Mouse (Mus musculus): ENCODE data around the gene Hspa4. TPM values are rescaled to one million over a fixed set of nuclear protein-coding genes. Genes with fewer than 3 reads are reported as not detected.
"Not testable (repeated sequence)": the region's sequence is repeated elsewhere in the genome, so short reads cannot be mapped to it uniquely, and the experiment has no call there.

Gene Hspa4
- polyA plus RNA-seq, 1 experiment from 2014 or later, result 33.7 TPM

DNA sequence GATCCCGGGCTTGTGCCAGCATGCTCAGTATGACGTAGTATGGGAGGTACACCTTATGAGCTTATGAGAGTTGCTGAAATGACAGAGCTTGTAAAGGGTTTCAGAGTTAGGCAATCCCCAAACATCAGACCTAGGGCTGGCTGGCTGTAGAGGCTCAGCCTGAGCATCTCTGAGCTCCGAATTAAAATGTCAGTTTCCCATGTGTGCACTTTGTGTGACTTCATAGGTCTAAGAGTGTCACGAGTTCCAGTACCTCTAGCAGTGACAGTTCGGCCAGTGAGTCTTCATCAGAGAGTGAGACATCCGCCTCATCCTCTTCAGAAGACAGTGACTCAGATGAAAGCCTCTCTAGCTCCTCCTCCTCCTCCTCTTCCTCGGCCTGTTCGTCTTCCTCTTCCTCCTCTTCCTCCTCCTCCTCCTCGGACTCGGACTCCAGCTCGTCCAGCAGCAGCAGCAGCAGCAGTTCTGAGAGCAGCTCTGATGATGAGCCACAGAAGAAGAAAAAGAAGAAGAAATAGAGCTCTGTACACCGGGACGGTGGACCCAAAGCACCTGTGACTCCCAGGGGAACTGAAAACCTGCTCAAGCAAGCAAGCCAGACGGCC, 31.9 kb upstream of the Hspa4 start:
- H3K4me3 ChIP-seq (ENCODE audit: low read depth, low read length), result no peak overlapping the region
- H3K9me3 ChIP-seq (replicated peaks; ENCODE audit: control insufficient read depth, low read length), result no peaks in the 10 kb centered on the region
- H3K27ac ChIP-seq (ENCODE audit: low read length), result no peak overlapping the region
- H3K36me3 ChIP-seq (ENCODE audit: control insufficient read depth, insufficient read depth), result peaks cover 13% of the 10 kb centered on the region
- 70% methylated on average over 14 of the region's 14 CpGs for WGBS (ENCODE audit: insufficient replicate concordance)
- H3K27me3 ChIP-seq (ENCODE audit: control insufficient read depth, insufficient read depth, low read depth, low read length), result no peaks in the 10 kb centered on the region
- no peak overlapping the region for H3K4me2 ChIP-seq (ENCODE audit: low read depth, low read length)
- no peak overlapping the region for H3K9ac ChIP-seq (ENCODE audit: low read depth, low read length)
- no peaks in the 10 kb centered on the region; the same call in 1 of the 2 replicates for H3K4me1 ChIP-seq (ENCODE audit: control insufficient read depth, low read depth, low read length)
- ATAC-seq (ENCODE audit: low read depth), result no peak

DNA sequence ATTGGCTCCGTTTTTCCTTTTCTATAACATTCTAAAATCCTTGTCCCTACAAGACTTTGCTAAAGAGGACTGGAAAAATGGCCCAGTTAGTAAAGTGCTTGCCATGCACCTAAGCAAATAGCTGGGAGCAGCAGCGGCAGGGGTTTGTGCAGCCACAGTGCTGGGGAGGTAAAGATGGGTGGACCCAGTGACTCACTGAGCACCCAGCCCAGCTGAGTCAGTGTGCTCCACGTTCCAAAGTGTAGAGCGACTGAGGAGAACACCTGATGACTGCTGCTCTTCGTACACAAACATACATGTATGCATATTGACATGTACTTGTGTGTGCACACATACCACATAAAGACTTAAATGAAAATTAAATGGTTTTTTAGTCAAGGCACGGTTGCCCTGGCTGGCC, 30.9 kb upstream of the Hspa4 start:
- Histone ChIP-seq H3K27ac (ENCODE audit: low read length) (no peak overlapping the region), H3K4me3 (ENCODE audit: low read depth, low read length) (no peak overlapping the region), H3K4me1 (ENCODE audit: control insufficient read depth, low read depth, low read length) (no peaks in the 10 kb centered on the region; the same call in 1 of the 2 replicates), H3K36me3 (ENCODE audit: control insufficient read depth, insufficient read depth) (peaks cover 14% of the 10 kb centered on the region), H3K27me3 (ENCODE audit: control insufficient read depth, insufficient read depth, low read depth, low read length) (no peaks in the 10 kb centered on the region), H3K9me3 (replicated peaks; ENCODE audit: control insufficient read depth, low read length) (no peaks in the 10 kb centered on the region), H3K9ac (ENCODE audit: low read depth, low read length) (no peak overlapping the region), H3K4me2 (ENCODE audit: low read depth, low read length) (no peak overlapping the region)
- ATAC-seq (ENCODE audit: low read depth), result no peak
- WGBS (ENCODE audit: insufficient replicate concordance), result 77% methylated on average over 6 of the region's 6 CpGs

DNA sequence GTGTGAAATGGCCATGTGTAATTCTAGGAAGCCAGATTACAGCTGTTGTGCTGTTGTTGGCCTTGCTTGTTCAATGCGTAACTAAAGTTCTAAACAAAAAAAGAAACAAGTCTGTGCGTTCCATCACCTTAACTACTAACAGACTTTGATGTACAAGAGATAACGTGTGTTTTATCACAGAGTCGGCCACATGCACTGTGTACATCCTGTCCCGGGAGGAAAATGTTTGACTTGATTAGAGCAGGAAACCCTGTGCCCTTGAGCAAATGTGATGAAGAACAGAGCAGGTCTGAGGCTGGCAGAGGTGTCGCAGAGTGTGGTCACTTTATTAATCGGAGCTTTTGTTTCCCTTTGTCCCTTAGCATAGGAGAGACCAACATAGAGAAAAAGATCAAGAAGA, 30.1 kb upstream of the Hspa4 start:
- no peaks in the 10 kb centered on the region for H3K27me3 ChIP-seq (ENCODE audit: control insufficient read depth, insufficient read depth, low read depth, low read length)
- H3K36me3 ChIP-seq (ENCODE audit: control insufficient read depth, insufficient read depth), result peaks cover 14% of the 10 kb centered on the region
- peaks cover 4% of the 10 kb centered on the region for H3K4me1 ChIP-seq (ENCODE audit: control insufficient read depth, low read depth, low read length)
- H3K9me3 ChIP-seq (replicated peaks; ENCODE audit: control insufficient read depth, low read length), result no peaks in the 10 kb centered on the region
- H3K9ac ChIP-seq (ENCODE audit: low read depth, low read length), result no peak overlapping the region
- H3K4me2 ChIP-seq (ENCODE audit: low read depth, low read length), result no peak overlapping the region
- H3K27ac ChIP-seq (ENCODE audit: low read length), result no peak overlapping the region
- no peak overlapping the region for H3K4me3 ChIP-seq (ENCODE audit: low read depth, low read length)
- 41% methylated on average over 7 of the region's 7 CpGs for WGBS (ENCODE audit: insufficient replicate concordance)
- ATAC-seq (ENCODE audit: low read depth), result no peak

DNA sequence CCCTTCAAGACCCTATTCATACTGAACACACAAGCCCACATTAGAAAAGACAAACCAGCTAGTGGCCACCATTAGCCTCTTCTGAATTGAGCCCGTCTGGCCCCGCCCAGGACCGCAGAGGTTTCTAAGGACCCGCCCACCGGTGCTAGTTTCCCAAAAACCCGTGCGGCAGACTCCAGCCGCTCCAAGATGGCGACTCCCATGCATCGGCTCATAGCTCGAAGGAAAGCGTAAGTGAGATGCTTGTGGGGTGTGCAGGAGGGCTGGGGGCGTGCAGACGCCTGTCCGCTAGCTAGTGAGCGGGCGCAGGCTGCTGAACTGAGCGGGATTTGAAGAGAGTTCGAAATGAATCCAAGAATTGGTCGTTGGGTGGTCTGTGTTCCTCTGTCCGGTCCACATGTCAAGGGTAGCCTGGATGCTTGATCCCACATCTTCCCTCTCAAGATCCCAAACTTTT, 24.3 kb upstream of the Hspa4 start, which contains the start of gene Zcchc10:
Gene Zcchc10 (plus strand): TSS at position 168 of the 457 bp plus-strand sequence.
- no peaks in the 10 kb centered on the region for H3K27me3 ChIP-seq (ENCODE audit: control insufficient read depth, insufficient read depth, low read depth, low read length)
- H3K36me3 ChIP-seq (ENCODE audit: control insufficient read depth, insufficient read depth), result peaks cover 12% of the 10 kb centered on the region
- peak within 1 kb of the TSS; percentile 86 for H3K4me2 ChIP-seq (ENCODE audit: low read depth, low read length)
- peak within 1 kb of the TSS; percentile 84 for H3K9ac ChIP-seq (ENCODE audit: low read depth, low read length)
- WGBS (ENCODE audit: insufficient replicate concordance), result under 1% methylated on average over 21 of the region's 21 CpGs
- peak; percentile 97 for ATAC-seq (ENCODE audit: low read depth)
- no peak within 1 kb of the TSS for H3K27ac ChIP-seq (ENCODE audit: low read length)
- peak within 1 kb of the TSS; percentile 84 for H3K4me3 ChIP-seq (ENCODE audit: low read depth, low read length)
- H3K4me1 ChIP-seq (ENCODE audit: control insufficient read depth, low read depth, low read length), result peaks cover 11% of the 10 kb centered on the region
- no peaks in the 10 kb centered on the region for H3K9me3 ChIP-seq (replicated peaks; ENCODE audit: control insufficient read depth, low read length)

DNA sequence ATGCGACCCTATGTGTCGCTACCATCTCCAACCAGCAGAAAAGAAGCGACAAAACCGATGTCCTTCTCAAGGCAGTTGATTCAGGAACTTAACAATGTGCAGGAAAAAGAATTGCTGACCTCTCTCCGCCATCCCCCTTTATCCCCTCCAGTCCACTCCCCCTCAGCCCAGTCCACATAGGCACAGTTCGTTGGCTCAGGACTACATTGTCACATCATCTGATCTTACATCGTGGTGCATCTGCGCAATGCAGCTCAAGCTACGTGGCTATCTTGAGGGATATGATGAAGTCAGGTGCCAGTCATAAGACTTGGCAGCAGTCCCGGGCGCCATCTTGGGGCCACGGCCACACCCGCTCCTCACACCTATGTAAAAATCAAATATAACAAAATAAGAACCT, 19.6 kb upstream of the Hspa4 start:
- 72% methylated on average over 13 of the region's 13 CpGs for WGBS (ENCODE audit: insufficient replicate concordance)
- not testable (repeated sequence) for H3K27ac ChIP-seq (ENCODE audit: low read length); H3K9ac ChIP-seq (ENCODE audit: low read depth, low read length); ATAC-seq (ENCODE audit: low read depth); H3K9me3 ChIP-seq (replicated peaks; ENCODE audit: control insufficient read depth, low read length); H3K4me1 ChIP-seq (ENCODE audit: control insufficient read depth, low read depth, low read length); H3K27me3 ChIP-seq (ENCODE audit: control insufficient read depth, insufficient read depth, low read depth, low read length); H3K4me3 ChIP-seq (ENCODE audit: low read depth, low read length); H3K4me2 ChIP-seq (ENCODE audit: low read depth, low read length); H3K36me3 ChIP-seq (ENCODE audit: control insufficient read depth, insufficient read depth)

DNA sequence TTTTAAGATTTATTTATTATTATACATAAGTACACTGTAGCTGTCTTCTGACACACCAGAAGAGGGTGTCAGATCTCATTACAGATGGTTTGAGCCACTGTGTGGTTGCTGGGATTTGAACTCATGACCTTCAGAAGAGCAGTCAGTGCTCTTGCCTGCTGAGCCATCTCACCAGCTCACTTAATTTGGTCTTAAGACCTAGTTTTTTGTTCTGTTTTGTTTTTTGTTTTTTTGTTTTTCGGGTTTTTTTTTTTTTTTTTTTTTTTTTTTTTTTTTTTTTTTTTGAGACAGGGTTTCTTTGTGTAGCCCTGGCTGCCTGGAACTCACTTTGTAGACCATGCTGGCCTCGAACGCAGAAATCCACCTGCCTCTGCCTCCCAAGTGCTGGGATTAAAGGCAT, 18.3 kb upstream of the Hspa4 start:
- H3K9me3 ChIP-seq (replicated peaks; ENCODE audit: control insufficient read depth, low read length); H3K9ac ChIP-seq (ENCODE audit: low read depth, low read length); H3K4me1 ChIP-seq (ENCODE audit: control insufficient read depth, low read depth, low read length); H3K36me3 ChIP-seq (ENCODE audit: control insufficient read depth, insufficient read depth); H3K27me3 ChIP-seq (ENCODE audit: control insufficient read depth, insufficient read depth, low read depth, low read length); H3K4me2 ChIP-seq (ENCODE audit: low read depth, low read length); H3K27ac ChIP-seq (ENCODE audit: low read length); H3K4me3 ChIP-seq (ENCODE audit: low read depth, low read length); ATAC-seq (ENCODE audit: low read depth): not testable (repeated sequence)
- WGBS (ENCODE audit: insufficient replicate concordance), result 50% methylated on average over 3 of the region's 3 CpGs

DNA sequence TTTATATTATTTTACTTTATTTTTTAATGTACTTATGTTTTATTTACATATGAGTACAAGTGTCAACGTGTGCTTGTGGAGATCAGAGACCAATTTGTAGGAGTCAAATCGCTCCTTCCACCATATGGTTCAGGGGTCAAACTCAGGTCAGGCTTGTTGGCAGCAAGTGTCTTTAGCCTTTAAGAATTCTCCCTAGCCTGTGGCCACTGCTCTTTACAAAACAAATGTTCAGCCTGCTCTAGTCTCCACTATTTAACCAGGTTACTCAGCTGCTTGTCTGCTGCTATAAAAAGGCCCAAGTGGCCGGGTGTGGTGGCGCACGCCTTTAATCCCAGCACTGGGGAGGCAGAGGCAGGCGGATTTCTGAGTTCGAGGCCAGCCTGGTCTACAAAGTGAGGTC, 17.8 kb upstream of the Hspa4 start:
- Histone ChIP-seq H3K9ac (ENCODE audit: low read depth, low read length) (no peak overlapping the region), H3K4me3 (ENCODE audit: low read depth, low read length) (no peak overlapping the region), H3K4me1 (ENCODE audit: control insufficient read depth, low read depth, low read length) (no peaks in the 10 kb centered on the region; the same call in 1 of the 2 replicates), H3K4me2 (ENCODE audit: low read depth, low read length) (no peak overlapping the region), H3K36me3 (ENCODE audit: control insufficient read depth, insufficient read depth) (no peaks in the 10 kb centered on the region), H3K9me3 (replicated peaks; ENCODE audit: control insufficient read depth, low read length) (no peaks in the 10 kb centered on the region), H3K27me3 (ENCODE audit: control insufficient read depth, insufficient read depth, low read depth, low read length) (no peaks in the 10 kb centered on the region), H3K27ac (ENCODE audit: low read length) (no peak overlapping the region)
- WGBS (ENCODE audit: insufficient replicate concordance), result 77% methylated on average over 7 of the region's 7 CpGs
- no peak for ATAC-seq (ENCODE audit: low read depth)

DNA sequence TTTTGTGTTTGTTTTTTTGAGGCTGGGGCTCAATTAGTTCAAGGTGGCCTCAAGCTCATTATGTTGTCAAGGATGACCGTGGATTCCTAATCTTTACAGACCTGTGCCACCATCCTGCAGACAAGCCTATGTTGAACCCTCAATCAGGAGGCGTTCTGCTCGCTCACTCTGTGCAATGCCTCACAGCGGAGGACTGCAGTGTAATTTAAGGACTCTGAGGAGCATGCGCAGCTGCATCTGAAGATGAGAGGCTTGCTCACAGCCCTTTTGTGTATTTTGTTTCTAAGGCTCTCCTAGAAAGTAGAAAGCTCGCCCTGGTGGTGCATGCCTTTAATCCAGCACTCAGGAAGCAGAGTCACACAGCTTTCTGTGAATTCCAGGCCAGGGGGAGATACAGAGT, 16.7 kb upstream of the Hspa4 start:
- Histone ChIP-seq H3K4me3 (ENCODE audit: low read depth, low read length) (no peak overlapping the region), H3K27me3 (ENCODE audit: control insufficient read depth, insufficient read depth, low read depth, low read length) (no peaks in the 10 kb centered on the region), H3K9ac (ENCODE audit: low read depth, low read length) (no peak overlapping the region), H3K9me3 (replicated peaks; ENCODE audit: control insufficient read depth, low read length) (no peaks in the 10 kb centered on the region), H3K27ac (ENCODE audit: low read length) (no peak overlapping the region), H3K4me1 (ENCODE audit: control insufficient read depth, low read depth, low read length) (no peaks in the 10 kb centered on the region; the same call in 1 of the 2 replicates), H3K4me2 (ENCODE audit: low read depth, low read length) (no peak overlapping the region), H3K36me3 (ENCODE audit: control insufficient read depth, insufficient read depth) (no peaks in the 10 kb centered on the region)
- 46% methylated on average over 6 of the region's 6 CpGs for WGBS (ENCODE audit: insufficient replicate concordance)
- ATAC-seq (ENCODE audit: low read depth), result no peak

DNA sequence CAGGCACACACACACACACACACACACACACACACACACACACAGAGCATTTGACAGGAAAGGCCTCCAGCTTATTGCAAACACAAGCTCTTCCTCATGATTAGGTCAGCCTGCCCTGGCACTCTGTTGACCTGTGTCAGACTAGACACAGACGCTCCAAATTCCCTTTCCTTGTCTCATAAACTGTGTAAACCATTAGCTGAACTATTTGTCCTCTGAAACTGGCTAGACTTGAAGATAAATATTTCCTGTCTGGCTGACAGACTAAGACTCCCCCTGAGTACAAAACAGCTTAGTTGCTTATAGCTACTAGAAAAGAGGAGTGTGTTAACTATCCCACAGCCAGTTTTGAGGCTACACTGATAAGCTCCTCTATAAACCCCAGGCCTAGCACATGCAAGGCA, 14.5 kb upstream of the Hspa4 start:
- WGBS (ENCODE audit: insufficient replicate concordance), result 17% methylated on average over 1 of the region's 1 CpGs
- H3K4me3 ChIP-seq (ENCODE audit: low read depth, low read length), result no peak overlapping the region
- no peak overlapping the region for H3K9ac ChIP-seq (ENCODE audit: low read depth, low read length)
- H3K9me3 ChIP-seq (replicated peaks; ENCODE audit: control insufficient read depth, low read length), result no peaks in the 10 kb centered on the region
- 0 out of 2 replicates have a peak, but pooled peaks have one; percentile 39 for ATAC-seq (ENCODE audit: low read depth)
- no peak overlapping the region for H3K4me2 ChIP-seq (ENCODE audit: low read depth, low read length)
- H3K36me3 ChIP-seq (ENCODE audit: control insufficient read depth, insufficient read depth), result no peaks in the 10 kb centered on the region
- no peaks in the 10 kb centered on the region; the same call in 1 of the 2 replicates for H3K4me1 ChIP-seq (ENCODE audit: control insufficient read depth, low read depth, low read length)
- 0 out of 2 replicates have a peak overlapping the region, but pooled peaks have one; percentile 26 for H3K27ac ChIP-seq (ENCODE audit: low read length)
- no peaks in the 10 kb centered on the region for H3K27me3 ChIP-seq (ENCODE audit: control insufficient read depth, insufficient read depth, low read depth, low read length)

Data from liver, embryonic 16.5 days (tissue).